Mouse (Mus musculus) retina, embryonic 14.5 days (tissue): ENCODE data around the gene Ostf1.
A peak's percentile ranks its signal among the peaks of the same experiment; 100 is the strongest.

Experiments
- DNase-seq: peaks from one replicate; pipeline ENCODE4 v3.0.0-alpha.2; 2015; ENCODE audit warnings: low spot score

Gene Ostf1

DNA sequence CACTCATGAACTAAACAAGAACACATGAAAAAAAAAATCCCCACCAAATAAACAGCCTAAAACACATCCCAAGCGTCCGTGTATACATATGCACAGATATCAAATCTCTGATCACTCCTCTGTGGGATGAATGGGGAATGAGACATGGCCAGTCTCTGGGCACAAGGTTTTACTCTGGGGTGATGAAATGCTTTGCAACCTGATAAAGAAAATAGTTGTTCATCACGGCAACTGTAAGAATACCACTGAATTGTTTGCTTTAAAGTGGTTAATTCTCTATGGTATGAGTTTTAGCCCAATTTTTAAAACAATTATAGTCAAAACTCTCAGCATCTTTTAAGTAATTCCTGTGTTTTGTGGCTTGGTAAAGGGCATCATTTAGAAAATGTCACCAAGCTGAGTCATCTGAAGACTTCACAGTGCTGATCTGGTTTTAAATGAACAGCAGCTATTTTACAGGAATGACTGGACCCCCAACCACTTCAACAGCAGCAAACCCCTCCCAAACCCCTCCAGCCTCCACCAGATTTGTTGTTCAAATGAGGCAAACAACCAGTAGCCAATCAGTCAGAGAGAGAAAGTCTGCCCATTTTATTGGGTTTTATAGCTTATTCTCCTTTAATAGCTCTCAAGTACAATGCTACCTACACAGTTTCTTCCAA, 33.2 kb downstream of the Ostf1 start:
- no peak for DNase-seq

DNA sequence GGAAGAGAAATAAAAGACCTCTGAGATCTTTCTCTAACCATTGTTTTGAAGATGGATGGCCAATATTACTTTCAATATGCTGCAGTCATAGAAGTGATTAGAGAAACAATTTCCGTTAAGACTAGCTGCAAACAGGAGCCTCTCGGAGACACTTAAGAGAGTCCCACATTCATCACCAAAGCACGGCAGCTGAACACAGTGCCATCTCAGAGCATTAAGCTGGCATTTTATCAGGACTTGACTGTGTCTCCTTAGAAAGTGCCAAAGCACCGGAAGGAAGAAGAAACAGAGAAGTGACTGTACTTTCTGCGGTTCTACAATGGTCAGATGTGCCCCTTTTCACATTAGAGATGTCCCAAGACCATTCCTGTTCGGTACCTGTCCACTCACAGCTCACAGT, 33.9 kb downstream of the Ostf1 start:
- no peak for DNase-seq

DNA sequence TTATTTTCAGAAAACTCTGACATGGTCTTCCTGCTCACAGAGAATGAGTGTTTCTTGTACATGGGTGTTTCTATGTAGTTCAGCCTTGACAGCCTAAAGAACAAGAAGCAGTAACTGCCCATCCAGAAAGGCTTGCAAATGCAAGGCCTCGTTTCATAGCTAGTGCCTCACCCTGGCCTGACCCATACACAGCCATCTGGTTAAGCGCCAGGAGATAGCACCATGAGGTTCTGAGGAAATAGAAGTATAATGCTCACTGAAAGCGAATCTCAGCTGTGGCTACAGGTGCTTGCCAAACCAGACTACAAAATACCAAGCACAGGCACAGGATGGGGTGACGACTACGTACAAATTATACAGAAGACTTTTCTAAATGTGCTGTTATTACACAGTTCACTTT, 34.7 kb downstream of the Ostf1 start:
- DNase-seq = no peak

DNA sequence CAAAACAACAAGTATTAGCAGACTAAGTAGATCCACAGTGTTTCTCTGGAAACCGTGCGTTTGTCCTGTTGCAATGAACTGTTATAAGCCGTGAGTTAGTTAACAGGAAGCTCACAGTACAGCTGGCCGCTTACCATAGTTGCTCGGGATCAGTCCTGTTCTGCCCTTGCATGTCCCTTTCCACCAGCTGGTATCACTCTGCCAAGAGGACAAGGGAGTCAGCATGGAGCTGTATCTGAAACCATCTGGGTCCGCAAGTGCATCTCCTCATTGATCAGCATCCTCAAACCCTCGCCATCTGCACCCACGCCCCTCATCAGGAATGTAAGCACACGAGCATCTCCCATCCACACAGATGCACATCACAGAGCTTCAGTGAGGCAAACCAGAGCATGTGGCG, 37.9 kb downstream of the Ostf1 start:
- peak; percentile 50 for DNase-seq

DNA sequence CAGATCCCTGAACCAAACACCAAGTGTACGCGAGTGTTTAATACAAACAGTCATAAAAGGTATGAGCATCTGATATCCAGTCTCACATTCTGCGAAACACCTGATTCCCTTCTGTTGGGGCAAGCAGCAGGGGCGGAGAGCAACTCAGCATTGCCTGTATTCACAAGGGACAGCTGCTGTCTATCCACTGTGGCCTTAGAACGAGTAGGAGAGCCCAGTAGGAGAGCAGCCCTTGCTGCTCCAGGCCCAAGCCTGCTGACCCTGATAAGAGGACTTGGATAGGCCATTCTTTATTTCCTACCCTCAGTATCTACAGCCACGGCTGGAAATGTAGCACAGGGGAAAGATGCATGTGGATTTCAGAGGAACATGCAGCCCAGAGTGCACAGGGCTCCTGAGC, 38.7 kb downstream of the Ostf1 start:
- peak; percentile 20 for DNase-seq

DNA sequence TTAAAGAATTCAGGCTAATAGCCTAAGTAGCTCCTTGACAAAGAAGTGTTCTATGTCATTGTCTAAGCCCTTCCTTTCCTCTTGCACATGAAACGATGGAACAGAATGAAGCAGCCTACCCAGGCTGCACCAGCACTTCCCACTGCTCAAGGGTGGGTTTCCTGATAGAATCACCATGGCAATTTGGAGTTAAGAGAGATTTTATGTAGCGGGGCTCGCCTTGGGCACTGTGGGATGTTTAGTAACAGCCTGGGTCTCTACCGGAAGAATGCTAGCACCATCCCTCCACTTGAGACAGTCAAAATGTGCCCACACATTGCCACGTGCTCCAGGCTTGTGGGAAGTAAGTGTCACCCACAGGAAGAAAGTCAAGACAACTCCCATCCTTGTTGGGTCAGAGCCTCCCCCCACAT, 40.7 kb downstream of the Ostf1 start:
- DNase-seq = no peak

DNA sequence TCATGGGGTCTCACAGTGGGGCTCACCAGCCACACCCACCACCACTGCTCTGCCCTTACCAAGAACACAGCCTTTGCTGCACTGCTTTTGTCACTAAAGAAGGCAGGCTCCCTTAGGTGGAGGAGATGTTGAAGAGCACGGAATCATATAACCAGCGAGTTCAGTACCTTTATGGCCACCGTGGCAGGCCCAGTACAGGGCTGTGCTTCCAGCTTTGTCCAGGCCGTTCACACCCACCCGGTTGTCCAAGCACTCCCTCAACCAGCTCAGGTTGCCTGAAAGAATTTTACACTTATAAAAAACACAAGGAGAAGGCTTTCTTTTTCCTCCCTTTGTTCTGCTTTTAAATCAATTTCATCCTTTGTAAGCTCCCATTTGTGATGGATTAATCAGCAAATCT, 41.4 kb downstream of the Ostf1 start:
- no peak for DNase-seq

DNA sequence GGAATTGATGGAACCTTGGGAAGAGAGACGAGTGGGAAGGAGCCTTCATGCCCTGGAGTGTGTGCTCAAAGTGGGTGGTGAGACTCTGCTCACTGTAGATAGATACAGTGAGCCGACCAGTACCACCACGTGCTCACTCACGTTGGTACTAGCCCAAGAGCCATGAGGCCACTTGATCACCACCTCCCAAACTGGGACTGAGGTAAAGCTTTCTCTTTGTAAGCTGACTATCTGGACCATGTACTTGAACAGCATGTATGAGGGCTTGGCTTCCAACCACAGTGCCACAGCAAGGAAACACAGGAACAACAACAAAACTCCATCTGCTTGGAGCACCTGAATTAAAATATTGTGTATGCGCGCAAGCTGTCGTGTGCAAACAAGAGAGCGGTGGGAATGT, 42.3 kb downstream of the Ostf1 start:
- DNase-seq = no peak

DNA sequence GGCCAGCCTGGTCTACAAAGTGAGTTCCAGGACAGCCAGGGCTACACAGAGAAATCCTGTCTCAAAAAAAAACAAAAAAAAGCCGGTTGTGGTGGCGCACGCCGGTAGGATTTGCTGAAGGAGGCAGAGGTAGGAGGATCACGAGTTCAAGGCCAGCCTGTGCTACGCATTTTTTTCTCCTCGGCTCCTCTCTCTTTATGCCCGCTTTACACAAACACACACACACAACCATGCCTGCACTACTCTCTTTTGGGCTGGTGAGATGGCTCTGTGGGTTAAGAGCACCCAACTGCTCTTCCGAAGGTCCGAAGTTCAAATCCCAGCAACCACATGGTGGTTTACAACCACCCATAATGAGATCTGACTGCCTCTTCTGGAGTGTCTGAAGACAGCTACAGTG, 42.8 kb downstream of the Ostf1 start:
- DNase-seq = peak; percentile 74

DNA sequence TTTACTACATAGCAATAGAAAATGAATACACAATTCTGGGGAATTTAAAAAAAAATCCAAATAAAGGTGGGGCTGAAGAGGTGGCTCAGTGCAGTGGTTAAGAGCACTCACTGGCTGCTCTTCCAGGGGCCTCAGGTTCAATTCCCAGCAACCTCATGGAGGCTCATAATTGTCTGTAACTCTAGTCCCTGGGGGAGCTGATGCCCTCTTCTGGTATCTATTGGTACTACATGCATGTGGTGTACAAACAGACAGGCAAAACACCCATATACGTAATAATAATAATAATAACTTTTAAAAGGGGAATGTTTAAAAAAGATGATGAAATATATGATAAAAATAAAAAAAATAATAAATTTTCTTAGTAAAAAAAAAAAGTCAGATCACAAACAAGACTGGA, 43.4 kb downstream of the Ostf1 start:
- DNase-seq = no peak

DNA sequence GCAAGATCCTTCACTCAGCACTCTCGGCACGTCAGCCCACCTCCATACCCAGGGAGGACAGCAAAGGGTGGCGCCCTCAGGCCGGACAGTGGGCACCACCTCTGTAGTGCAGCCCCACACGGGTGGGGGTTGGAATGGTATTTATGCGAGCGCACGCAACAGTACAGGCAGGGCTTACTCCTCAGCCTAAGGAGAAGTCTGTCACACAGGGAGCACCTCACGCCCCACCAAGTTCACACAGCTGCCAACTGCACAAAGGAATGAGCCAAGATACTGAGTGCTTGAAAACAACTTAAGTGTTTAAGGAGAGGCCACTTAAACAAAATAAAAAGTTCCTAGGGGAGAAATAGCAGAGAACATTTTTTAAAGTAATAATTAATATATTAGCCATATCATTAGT, 44.5 kb downstream of the Ostf1 start:
- no peak for DNase-seq

DNA sequence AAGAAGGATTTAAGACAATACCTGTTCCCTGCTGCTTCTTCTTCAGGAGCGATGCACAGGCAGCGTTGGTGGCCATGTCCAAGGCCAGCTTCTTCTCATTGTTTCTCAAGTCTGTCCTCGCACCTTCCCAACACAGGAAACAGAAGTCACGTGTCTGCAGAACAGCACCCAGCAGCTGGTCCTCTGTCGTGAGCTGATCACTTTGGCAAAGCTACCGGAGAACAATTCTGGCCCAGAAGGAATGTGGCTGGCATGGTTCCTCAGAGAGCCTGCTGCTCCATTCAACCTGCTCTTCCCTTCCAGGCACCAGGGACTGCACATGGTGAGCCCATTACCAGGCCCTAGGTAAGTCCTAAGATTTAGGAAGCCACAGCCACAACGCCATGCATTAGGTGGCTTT, 47.0 kb downstream of the Ostf1 start:
- DNase-seq = no peak

DNA sequence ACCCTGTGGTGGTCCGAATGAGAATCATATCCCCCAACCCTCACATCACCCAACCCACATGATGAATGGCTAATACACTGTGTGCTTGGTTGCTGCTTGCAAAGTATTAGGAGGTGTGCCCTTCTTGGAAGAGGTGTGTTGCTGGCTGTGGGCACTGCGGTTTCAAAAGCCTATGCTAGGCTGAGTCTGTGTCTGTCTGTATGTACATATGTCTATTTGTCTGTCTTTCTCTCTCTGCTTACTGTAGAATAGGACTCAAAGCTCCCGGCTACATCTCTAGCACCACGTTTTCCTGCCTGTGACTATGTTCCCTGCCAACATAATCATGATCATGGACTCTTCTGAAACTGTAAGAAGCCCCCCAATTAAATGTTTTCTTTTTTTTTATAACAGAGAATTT, 47.9 kb downstream of the Ostf1 start:
- no peak for DNase-seq

DNA sequence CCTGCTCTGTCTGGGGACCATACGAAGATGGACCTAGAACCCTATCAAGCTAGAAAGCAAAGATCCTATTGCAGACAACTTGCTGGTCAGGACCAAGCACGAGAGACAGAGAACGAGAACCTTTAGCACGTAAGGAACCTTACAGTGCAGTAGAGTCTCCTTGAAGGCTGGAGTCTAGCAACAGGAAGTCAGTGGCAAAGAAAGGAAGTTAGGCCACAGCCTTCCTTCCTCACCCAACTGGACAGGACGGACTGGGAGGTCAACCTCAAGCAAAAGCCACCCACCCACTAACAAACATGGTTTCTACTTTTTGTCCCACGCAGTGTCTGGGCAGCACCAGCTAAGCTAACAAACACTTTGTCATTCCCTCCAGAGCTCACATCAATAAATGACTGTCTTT, 48.7 kb downstream of the Ostf1 start:
- no peak for DNase-seq

DNA sequence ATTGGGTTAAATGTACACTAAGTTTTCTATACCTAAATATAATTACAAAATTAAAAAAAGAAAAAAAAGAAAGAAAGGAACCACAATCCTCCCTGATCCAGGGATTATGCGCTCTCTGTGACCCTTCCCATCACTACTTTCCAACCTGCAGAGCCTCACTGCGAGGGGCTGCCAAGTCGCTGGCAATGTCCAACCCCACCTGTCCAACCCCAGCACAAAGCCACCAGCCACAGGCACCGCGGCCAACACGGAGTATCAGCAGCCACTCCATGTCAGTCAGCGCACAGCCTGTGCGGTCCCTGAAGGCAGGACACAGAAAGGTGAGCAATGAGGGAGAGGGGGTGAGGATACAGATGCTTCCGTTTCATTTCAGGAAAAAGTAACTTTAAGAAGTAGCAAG, 49.4 kb downstream of the Ostf1 start:
- DNase-seq = no peak

DNA sequence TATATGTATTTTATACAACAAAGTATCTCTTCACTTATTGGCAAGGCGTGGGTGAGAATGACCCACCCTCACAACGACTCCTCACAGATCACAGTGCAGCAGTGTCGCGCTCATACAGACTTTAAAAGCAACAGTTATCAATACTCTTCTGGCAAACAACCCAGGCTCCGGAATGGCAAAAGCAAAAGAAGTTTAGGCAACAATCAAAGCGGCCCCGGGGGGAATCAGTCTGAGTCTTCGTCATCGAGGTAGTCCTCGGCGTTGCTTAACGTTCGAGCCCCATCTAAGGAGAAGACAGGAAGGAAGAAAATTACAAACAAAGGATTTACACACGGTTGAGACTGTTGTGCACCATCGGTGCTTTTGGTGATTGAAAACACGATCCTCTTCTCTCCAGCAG, 50.6 kb downstream of the Ostf1 start:
- DNase-seq = no peak

DNA sequence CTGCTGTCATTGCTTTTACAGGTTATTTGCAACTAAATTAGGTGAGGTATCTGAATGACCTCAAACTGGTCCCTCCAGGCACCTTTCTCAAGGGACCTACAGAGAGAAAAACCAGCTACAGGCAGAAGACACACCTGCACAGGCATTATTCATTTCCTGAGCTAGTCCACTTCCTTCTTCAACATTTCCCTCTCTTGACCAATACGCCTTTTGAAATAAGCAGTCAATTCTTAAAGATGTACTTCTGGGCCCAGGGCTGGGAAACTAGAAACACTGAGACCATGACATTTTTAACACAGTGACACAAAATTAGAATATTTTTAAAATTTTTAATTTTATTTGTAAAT, 52.6 kb downstream of the Ostf1 start:
- DNase-seq = no peak

DNA sequence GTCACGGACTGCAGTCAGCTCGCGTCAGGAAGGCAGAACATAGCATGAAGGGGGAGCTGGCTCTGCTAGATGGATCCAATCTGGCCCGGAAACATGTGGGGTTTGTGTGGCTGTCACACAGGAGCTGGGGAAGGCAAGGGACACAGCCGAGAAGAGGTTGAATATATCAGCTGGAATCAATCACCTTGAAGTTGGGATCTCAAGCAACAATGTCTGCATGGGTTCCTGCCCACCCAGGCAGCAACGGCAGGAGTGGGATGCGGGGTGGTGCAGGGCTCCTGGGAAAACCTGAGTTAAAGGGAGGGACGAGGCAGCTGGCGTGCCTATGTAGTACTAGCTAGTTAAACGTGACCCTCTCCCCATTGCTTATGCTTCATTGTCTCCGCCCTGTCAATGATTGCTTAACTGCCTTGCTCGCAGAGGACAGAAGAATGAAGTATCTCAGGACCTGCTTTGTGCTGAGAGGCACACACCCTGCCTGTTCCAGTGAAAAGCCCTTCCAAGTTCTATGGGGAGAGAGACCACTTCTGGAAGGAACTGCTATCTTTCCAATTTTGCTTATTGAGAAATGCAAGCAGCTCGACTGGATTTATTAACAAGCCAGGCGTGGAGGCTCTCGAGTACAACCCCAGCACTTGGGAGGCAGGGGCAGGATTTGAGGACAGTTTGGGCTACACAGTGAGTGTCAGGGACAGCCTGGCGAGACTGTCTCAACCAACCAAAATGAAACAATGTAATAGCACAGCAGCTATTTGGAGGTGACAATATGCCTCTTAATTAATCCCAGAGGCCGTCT, 53.2 kb downstream of the Ostf1 start:
- peak; percentile 49 for DNase-seq

DNA sequence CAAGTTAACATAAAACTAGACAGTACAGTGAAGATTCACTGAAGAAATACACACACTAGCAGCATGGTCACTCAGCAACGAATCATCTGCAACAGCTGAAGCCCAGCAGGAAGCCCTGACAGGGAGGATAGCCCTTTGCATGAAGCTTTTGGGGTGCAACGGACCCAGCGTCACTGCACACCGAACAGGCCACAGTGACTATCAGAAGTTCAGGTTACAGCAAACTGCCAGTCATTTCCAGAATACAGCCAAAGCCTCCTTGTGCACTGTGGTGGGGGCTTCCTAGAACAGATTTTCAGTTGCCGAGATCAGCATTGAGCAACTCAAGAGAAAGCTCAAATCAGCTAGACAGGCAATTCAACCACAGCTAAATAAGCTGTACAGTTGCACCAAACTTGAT, 54.3 kb downstream of the Ostf1 start:
- no peak for DNase-seq

DNA sequence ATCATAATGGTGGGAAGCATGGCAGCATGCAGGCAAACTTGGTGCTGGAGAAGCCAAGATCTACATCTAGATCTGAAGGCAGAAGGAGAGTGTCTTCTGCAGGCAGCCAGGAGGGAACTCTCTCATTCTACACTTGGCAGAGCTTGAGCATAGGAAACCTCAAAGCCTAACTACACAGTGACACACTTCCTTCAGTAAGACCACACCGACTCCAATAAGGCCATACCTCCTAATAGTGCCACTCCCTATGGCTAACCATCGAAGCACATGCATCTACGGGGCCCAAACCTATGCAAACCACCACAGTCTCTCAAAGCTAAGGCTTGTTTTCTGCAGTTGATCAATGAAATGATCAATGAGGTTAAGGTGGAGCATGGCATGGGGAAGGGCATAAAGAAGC, 55.7 kb downstream of the Ostf1 start:
- DNase-seq = no peak

DNA sequence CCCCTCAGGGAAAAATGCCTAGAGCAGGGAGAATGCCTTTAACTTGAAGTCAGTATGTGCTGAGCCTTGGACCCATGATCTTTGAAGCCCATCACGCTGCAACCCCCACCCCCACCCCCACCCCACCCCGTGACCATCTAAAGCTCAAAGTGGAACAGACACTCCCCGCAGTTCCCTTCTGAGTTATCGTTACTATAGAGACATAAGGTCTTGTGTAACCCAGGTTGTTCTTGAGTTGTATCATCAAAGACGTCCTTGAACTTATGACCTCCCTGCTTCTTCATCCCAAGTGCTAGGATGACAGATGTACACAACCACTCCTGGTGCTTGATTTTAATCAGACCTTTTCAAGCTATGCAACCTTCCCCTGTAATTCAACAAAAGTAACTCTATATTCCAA, 57.7 kb downstream of the Ostf1 start:
- DNase-seq = no peak

DNA sequence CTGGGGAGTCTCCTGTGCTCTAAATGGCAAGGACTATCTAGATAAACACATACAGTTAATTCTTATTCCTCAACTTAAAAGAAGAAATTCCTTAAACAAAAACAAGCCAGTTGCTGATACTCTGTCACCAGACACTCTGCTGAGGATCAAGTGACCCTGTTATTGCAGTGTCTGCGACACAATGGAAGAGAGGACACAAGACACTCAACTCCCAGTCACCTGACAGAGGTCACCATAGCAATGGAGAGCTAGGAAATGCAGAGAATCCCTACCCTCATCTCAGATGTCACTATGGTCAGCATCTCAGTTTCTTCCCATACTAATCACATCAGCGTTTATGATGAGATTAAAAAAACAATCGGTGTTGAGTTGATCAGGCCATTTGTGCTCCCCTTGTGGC, 58.2 kb downstream of the Ostf1 start:
- DNase-seq = no peak

DNA sequence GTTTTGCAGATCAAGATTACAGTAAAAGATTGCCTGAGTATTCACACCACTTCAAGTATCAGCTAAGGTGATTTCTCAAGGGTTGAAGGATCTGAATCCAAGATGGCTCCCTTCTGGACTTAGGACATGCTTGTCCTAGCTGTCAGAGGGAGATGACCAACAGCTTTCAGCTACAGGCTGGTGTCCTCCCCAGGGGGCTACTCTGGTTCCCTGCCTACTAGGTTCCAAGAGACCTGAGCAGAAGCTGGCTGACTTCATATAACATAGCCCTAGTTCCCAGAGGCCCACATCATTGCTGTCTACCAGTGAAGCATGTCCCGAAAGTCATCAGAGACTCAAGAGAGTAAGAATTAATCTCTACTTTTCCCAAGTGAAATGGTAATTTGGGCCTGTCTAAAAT, 62.1 kb downstream of the Ostf1 start:
- no peak for DNase-seq

DNA sequence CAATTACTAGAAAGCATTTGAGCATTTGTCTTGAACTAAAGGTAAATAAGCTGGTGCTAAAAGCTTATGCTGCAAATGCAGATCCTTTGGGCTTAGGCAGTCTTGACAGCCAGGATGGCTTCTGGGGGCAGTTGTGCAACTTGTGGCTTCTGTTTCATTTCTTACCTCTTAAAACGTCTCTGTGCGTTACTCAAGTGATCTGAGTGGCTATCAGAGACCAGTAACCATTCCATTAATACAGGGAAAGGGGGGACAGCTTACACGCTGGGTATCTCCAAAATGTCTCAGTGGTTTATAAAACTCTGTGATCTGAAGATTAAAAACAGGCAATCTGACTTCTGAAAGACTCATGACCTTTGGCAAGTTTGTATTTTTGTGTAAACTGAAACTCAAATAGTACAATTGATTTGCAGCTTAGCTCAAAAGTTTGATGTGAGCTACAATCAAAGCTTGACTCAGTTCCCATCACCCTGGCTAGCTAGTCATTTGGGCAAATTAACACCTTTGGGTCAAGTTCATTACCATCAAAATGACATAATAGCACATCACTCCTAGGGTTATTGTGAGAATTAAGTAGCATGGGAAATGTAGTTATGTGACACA, 62.7 kb downstream of the Ostf1 start:
- no peak for DNase-seq
